Mouse (Mus musculus): ENCODE data around the gene Car5a.

Gene Car5a

DNA sequence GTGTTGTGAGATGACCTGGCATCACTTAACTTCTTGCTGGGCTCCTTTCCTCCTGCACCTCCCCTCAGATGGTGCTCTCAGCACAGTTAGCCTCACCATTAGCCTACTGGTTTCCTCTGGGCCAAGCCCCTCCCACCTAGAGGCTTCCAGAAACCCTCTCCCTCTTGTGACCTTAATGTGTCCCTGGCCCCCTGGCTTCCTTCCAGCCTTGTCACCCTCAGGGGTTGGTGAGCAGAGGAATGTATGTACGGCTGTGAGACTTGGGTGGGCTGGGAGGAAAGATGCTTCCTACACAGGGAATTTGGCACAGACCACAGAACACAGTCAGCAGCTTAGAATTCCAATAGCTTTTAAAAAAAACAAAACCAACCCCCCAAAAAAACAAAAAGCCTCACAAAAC is 63.9 kb downstream of the Car5a start:
- DNase-seq (ENCODE audit: low read depth, low spot score) = no peak

DNA sequence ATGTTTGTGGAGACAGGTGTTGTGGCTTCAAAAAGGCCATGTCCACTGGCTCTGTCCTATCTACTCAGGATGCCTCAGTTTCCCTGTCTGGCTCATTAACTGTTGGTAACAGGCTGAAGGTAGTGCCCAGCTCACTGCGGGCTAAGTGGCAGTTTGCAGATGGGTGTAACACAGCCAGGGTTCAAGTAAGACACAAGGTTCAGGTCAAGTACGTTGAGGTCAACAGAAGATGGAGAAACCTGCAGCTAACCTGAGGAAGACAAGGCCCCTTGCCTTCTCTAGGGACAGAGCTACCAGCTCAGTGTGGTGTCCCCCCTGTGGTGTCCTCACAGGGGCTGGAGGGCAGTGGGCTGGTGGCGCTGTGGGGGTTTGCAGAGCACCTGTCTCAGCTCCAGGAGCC is 65.0 kb downstream of the Car5a start:
- DNase-seq (ENCODE audit: low read depth, low spot score) = no peak

DNA sequence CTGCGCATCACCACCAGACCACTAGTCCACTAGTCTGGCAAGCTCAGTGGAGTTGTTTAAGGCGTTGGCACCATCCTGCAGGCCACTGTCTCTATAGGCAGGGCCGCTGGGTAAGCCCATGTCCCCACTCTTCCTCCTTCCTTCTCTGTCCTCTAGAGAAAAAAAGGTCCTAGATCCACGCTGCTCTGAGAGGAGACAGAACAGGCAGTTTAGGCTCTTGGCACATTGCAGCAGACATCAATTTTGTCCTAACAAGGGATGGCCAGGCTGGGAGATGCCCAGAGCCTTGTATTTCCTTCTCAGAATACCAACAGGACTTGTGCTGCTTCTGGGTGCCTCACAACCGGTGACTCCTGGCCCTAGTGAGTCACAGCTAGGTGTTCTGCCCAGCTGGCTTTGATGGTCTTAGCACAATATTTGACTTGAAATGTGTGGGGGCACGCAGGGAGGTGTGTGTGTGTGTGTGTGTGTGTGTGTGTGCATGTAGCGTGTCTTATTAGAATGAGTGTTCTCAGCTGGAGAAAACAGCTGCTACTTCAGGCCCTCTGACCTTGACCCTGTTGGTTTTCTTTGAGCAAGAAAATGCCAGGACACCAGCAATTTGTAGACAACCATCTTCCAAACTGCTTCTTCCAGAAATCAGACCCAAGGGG is 66.8 kb downstream of the Car5a start:
- no peak for DNase-seq (ENCODE audit: low read depth, low spot score)

DNA sequence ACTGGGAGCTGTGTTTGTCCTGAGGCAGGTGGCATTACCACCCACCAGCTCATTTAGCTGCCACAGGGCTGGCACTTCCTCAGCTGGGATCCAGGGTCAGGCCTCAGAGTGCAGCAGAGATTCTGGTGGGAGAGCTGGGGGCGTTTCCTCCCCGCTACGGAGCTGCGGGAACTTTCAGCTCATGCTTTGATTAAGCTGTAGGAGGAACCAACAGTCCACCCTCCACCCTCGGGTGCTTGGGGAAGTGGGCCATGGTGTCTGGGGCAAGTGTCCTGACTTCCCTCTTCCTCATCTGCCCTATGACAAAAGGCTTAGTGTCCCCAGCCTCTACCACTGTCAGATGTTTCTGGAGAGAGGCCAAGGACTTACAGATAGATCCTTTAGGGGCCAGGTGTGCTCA is 67.5 kb downstream of the Car5a start:
- no peak for DNase-seq (ENCODE audit: low read depth, low spot score)

DNA sequence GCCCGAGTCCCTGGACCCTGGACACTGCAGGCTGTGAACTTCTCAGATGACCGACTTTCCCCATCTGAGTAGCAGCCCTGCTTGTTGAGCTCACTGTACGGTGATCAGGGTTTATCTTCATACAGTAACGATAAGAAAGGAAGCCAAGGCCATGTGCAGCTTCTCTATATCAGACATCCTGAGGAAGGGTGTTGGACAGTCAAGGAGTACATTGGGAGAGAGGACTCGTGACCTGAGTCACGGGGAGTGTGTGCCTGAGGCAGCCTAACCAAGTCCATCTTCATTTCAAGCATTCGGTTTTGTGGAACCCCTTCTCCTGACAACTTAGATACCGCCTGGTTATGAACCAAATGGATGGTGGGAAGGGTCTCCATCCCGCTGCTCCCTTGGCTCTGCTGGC is 69.2 kb downstream of the Car5a start:
- DNase-seq (ENCODE audit: low read depth, low spot score) = no peak

DNA sequence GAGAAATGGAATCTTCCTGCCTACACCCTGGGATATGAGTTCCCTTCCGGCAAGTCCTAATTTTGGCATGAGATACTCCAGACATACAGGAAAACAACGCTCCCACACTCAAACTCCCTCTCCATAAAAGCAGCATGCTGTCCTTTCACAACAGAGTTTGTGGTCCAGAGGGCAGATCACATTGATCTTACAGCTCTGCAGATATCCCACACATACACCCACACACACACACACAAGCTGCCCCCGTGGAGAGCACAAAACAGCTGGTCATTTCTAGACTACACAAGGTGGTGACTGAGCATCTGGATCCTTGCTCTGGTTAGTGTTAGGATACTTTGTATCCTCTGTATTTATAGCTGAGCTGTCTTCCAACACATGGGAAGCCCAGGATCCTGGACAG is 69.7 kb downstream of the Car5a start:
- DNase-seq (ENCODE audit: low read depth, low spot score) = peak; percentile 49

DNA sequence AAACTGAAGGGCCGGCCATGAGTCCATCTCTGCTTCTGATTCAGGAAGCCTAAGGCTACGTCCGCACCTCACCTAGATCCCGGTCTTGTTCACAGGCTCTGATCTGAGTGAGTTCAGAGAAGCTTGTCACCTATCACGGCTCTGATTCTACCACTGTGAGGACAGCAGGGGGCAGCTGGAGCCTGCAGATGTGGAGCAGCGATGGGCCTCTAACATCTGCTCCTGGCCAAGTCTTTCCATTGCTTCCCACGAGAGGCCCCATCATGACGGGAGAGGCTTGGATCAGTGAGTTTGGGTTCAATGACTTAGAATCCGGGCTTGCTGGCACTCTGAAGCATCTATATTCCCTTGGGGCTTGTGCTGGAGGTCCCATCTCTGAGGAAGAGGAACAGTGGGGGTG is 70.7 kb downstream of the Car5a start:
- DNase-seq (ENCODE audit: low read depth, low spot score) = no peak

DNA sequence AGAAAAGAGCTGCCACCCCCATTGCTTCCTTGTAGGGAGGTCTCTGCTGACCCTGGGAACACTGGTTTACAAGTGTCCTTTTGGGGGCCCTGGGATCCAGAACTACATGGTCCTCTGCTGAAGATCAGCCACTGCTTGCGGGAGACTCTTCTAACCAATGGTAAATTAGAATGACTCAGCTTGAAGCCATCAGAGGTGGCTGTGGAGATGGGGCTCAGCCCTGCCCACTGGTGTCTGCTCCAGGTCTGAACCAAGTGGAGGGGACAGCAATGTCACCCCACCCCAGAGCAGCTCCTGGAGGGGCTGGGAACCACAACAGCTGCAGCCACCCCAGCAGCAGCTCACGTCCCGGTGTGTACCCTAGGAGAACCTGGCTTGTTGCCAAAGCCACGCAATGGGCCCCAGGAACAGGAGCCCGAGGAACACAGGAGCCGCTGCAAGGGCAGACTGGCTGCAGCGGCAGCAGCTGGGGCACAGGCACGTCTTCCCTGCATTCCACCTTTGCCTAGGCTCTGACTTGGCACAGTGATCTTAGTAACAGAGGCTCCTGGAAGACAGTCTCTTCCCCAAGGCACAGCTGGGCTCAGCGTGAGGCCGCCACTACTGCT is 72.8 kb downstream of the Car5a start:
- no peak for DNase-seq (ENCODE audit: low read depth, low spot score)

DNA sequence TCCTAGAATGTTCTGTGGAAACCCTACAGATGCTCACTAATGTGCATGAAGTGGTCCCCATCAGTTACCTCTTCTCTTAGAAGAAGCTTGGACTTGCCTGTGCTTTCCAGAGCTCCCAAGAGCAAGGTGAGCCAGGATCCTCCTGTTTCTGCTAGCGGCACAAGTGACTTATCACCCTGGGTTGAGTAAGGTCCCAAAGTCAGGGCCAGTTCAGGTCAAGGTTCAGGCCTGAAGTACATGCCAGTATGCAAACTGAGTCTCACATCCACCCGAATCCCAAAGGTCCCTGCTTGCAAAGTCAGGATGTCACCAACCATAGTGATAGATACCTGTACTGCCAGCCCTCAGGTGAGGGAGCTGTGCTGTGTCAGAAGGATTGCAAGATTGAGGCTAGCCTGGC is 74.5 kb downstream of the Car5a start:
- DNase-seq (ENCODE audit: low read depth, low spot score) = no peak

DNA sequence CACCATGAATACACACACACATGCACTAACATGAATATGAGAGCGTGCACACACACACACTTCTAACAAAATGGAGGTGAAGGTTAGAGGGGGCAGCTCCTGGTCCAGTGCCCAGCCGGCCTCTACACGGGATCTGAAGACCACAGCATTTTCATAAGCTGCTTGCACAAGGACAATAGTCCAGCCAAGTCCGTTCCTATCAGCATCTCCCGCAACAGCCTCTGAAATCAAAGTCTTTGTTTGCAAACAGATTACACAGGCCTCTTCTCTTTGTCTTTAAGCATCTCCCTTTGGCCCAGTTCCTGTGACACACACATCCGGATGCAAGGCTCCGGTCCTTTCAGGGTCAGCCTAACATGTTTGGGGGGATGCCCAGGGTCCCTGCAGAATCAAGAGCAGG is 75.8 kb downstream of the Car5a start:
- no peak for DNase-seq (ENCODE audit: low read depth, low spot score)

DNA sequence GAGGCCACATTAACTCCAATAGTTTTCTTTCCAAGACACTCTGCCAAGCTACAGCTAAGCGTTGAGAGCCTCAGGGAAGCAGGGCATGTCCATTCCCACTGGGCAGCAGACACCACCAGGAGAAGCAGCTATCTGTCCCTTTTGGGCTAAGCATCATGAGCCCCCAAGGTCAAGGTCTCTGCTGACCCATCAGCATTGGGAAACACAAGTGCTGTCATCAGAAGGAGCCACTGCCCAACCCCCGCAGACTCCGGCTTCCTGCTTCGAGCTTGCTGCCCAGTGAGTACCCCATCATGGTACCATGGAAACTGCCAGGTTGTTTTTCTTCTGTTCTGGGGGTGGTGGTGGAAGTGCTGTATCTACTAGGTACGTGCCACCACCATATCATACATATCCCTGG is 76.5 kb downstream of the Car5a start:
- DNase-seq (ENCODE audit: low read depth, low spot score) = no peak
